Mouse (Mus musculus) forebrain, embryonic 14.5 days (tissue): ENCODE results near the gene Nudt22. TPM values are rescaled to one million over a fixed set of nuclear protein-coding genes. Genes with fewer than 3 reads are reported as not detected.
A peak's percentile ranks its signal among the peaks of the same experiment; 100 is the strongest.

Experiments
- ATAC-seq: fragments of 200-750 bp; cut with Nextera tagmentation; 2 replicates; pipeline ENCODE4 v1.8.0; 2017; ENCODE audit warnings: mild to moderate bottlenecking, moderate library complexity
- DNase-seq: peaks from one replicate; pipeline ENCODE4 v3.0.0-alpha.2; 2015; ENCODE audit warnings: low spot score
- H3K27ac ChIP-seq: fragments of 300-500 bp; sonication (generic); 2 replicates; pipeline ENCODE4 v1.5.1; 2014; ENCODE audit warnings: low read depth, mild to moderate bottlenecking, control low read depth, low read length, moderate library complexity
- H3K27me3 ChIP-seq: fragments of 300-500 bp; sonication (generic); replicated peaks from 2 replicates; pipeline ENCODE4 v1.6.1; 2014; ENCODE audit warnings: low read length, control low read depth, mixed read lengths; ENCODE audit not compliant: control insufficient read depth, insufficient read depth
- H3K36me3 ChIP-seq: fragments of 300-500 bp; sonication (generic); 2 replicates; pipeline ENCODE4 v1.6.1; 2014; ENCODE audit warnings: low read length, control low read depth; ENCODE audit not compliant: control insufficient read depth, insufficient read depth
- H3K4me1 ChIP-seq: fragments of 300-500 bp; sonication (generic); 2 replicates; pipeline ENCODE4 v1.6.1; 2014; ENCODE audit warnings: antibody characterized with exemption, low read length, control low read depth; ENCODE audit not compliant: control insufficient read depth, insufficient read depth
- H3K4me2 ChIP-seq: fragments of 300-500 bp; sonication (generic); 2 replicates; pipeline ENCODE4 v1.6.1; 2014; ENCODE audit warnings: mild to moderate bottlenecking, control low read depth, low read length
- H3K4me3 ChIP-seq: fragments of 300-500 bp; sonication (generic); 2 replicates; pipeline ENCODE4 v1.5.1; 2014; ENCODE audit warnings: low read depth, low read length, control low read depth
- H3K9ac ChIP-seq: fragments of 300-500 bp; sonication (generic); 2 replicates; pipeline ENCODE4 v1.6.1; 2014; ENCODE audit warnings: mild to moderate bottlenecking, low read length, control low read depth, moderate library complexity
- H3K9me3 ChIP-seq: fragments of 300-500 bp; sonication (generic); replicated peaks from 2 replicates; pipeline ENCODE4 v1.6.1; 2016; ENCODE audit warnings: low read length, control low read depth, mixed read lengths; ENCODE audit not compliant: control insufficient read depth
- WGBS: fragments of 180-500 bp; shearing (Covaris S2); extraction: QIAGEN DNeasy Blood & Tissue Kit; methylation state at CpG from one replicate; pipeline ENCODE4 v1.1.7; 2014; 5-methylcytosine and 5-hydroxymethylcytosine counted together
- polyA plus RNA-seq: library from polyadenylated mRNA; unstranded; fragments of >200 nt; fragmentation: Nextera tagmentation; extraction: Ambion mirVana; gene quantifications from 2 replicates; pipeline ENCODE4 v1.2.1, GENCODE M21; 2014

Gene Nudt22
- polyA plus RNA-seq, 1 experiment from 2014 or later = 21.2 TPM

GRCm38 (mm10) chr19:6950613-6951153 is 45.2 kb downstream of the Nudt22 start:
- Histone ChIP-seq H3K9ac (peak overlapping the region; percentile 80), H3K27me3 (no peaks in the 10 kb centered on the region), H3K4me3 (peak overlapping the region; percentile 58), H3K4me2 (peak overlapping the region; percentile 94), H3K4me1 (peaks cover 12% of the 10 kb centered on the region), H3K27ac (peak overlapping the region; percentile 94), H3K9me3 (no peaks in the 10 kb centered on the region), H3K36me3 (peaks cover 15% of the 10 kb centered on the region; the same call in 1 of the 2 replicates)
- DNase-seq (peak; percentile 85), ATAC-seq (peak; percentile 73)
- under 1% methylated on average over 28 of the region's 28 CpGs for WGBS

DNA sequence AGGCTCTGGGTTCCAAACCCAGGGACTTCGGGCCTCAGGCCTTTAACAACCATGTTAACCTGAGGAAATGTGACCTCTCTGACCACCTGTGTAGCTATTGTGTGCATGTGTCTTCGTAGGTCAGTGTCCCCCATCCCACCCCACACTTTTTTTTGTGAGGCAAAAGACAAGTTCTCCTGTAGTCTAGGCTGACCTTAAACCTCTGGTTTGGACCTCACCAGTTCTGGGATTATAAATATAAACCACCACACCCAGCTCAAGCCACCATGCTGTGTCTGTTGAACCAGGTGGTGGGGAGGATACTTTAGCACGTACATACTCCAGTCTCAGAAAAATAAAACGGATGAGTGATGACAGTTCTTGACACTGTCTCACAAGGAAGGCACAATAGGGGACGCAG is 46.0 kb downstream of the Nudt22 start:
- no peaks in the 10 kb centered on the region for H3K9me3 ChIP-seq
- WGBS = 57% methylated on average over 5 of the region's 5 CpGs

DNA sequence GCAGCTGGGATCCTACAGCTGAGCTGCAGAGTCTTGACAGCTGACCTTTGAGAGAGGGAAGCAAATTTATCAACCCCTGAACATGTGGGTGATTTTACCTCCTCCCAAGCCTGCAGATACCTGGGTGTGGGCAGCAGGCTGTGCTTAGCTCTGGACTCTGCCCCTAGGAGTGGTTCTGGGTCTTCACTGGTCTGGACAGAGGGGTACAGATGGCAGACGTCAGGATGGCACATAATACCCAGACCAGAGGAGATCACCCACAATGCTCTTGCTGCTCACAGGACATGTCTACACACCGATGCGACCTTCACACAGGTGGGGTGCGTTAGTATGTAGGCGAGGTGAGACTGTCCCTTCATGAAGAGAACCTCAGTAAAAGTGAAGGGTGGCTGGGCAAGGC is 46.4 kb downstream of the Nudt22 start:
- Histone ChIP-seq H3K4me3 (no peak overlapping the region), H3K27ac (no peak overlapping the region), H3K9ac (no peak overlapping the region), H3K4me1 (peaks cover 12% of the 10 kb centered on the region), H3K9me3 (no peaks in the 10 kb centered on the region), H3K27me3 (no peaks in the 10 kb centered on the region), H3K36me3 (peaks cover 9% of the 10 kb centered on the region; the same call in 1 of the 2 replicates), H3K4me2 (0 out of 2 replicates have a peak overlapping the region, but pooled peaks have one; percentile 94)
- ATAC-seq (no peak), DNase-seq (no peak)
- WGBS = 90% methylated on average over 5 of the region's 5 CpGs

More for the DNA sequence above, 46.0 kb downstream of the Nudt22 start:
- no peak for DNase-seq
- no peaks in the 10 kb centered on the region for H3K27me3 ChIP-seq
- peak overlapping the region; percentile 58 for H3K4me3 ChIP-seq
- 0 out of 2 replicates have a peak overlapping the region, but pooled peaks have one; percentile 94 for H3K27ac ChIP-seq
- H3K9ac ChIP-seq = peak overlapping the region; percentile 80
- peaks cover 10% of the 10 kb centered on the region; the same call in 1 of the 2 replicates for H3K36me3 ChIP-seq
- H3K4me2 ChIP-seq = peak overlapping the region; percentile 94
- no peak for ATAC-seq
- H3K4me1 ChIP-seq = peaks cover 12% of the 10 kb centered on the region

DNA sequence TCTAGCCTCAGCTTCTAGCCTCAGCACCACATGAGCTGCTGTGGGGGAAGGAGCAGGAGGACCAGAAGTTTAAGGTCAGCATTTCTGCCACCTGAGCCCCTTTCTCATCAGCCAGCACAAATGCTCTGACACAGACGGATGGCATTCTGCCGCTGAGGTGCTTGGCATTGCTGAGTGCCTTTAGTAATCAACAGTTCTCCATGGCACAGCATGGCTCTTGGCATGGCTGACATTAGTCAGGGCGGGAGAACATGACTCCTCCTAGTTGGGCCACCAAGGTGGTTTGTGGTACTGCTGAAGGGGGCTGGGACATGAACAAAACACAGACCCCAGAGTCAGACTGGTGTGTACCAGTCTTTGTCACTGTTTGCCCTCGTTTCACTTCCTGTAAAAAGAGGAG is 47.7 kb downstream of the Nudt22 start:
- 75% methylated on average over 4 of the region's 4 CpGs for WGBS
- Histone ChIP-seq H3K4me3 (no peak overlapping the region), H3K9ac (no peak overlapping the region), H3K4me2 (no peak overlapping the region), H3K27me3 (no peaks in the 10 kb centered on the region), H3K4me1 (peaks cover 12% of the 10 kb centered on the region), H3K9me3 (no peaks in the 10 kb centered on the region), H3K27ac (no peak overlapping the region), H3K36me3 (peaks cover 9% of the 10 kb centered on the region; the same call in 1 of the 2 replicates)
- DNase-seq = no peak
- no peak for ATAC-seq

- no peak overlapping the region for H3K9ac ChIP-seq
- no peak for DNase-seq
- H3K27me3 ChIP-seq = no peaks in the 10 kb centered on the region
- peaks cover 13% of the 10 kb centered on the region for H3K4me1 ChIP-seq
- WGBS = 47% methylated on average over 4 of the region's 4 CpGs
- no peak overlapping the region for H3K27ac ChIP-seq
- H3K4me2 ChIP-seq = no peak overlapping the region
- H3K36me3 ChIP-seq = peaks cover 9% of the 10 kb centered on the region; the same call in 1 of the 2 replicates
- no peak for ATAC-seq
- H3K9me3 ChIP-seq = no peaks in the 10 kb centered on the region
- H3K4me3 ChIP-seq = no peak overlapping the region
These were observed 48.2 kb downstream of the Nudt22 start for GRCm38 (mm10) chr19:6947742-6948141.

- no peak overlapping the region for H3K27ac ChIP-seq
- DNase-seq (no peak), ATAC-seq (no peak)
- H3K4me2 ChIP-seq = no peak overlapping the region
- H3K27me3 ChIP-seq = no peaks in the 10 kb centered on the region
- H3K4me1 ChIP-seq = peaks cover 23% of the 10 kb centered on the region
- H3K9ac ChIP-seq = no peak overlapping the region
- no peaks in the 10 kb centered on the region for H3K9me3 ChIP-seq
- no peak overlapping the region for H3K4me3 ChIP-seq
- peaks cover 9% of the 10 kb centered on the region; the same call in 1 of the 2 replicates for H3K36me3 ChIP-seq
- 95% methylated on average over 6 of the region's 6 CpGs for WGBS
These were observed 52.2 kb downstream of the Nudt22 start for GRCm38 (mm10) chr19:6943709-6944108.

Other genes with a start within 250 kb of the Nudt22 start
- 3.0 and 7.0 TPM in 2 replicates for gene Rps6ka4, start 155.5 kb downstream of the Nudt22 start, polyA plus RNA-seq
- 0.07 and 0.37 TPM in 2 replicates for gene Ccdc88b, start 137.9 kb downstream of the Nudt22 start, polyA plus RNA-seq
- gene Trmt112, start 86.4 kb downstream of the Nudt22 start, polyA plus RNA-seq = 125 and 150 TPM in 2 replicates
- 229 and 233 TPM in 2 replicates for gene Prdx5, start 86.0 kb downstream of the Nudt22 start, polyA plus RNA-seq
- 6.3 and 7.0 TPM in 2 replicates for gene Esrra, start 74.3 kb downstream of the Nudt22 start, polyA plus RNA-seq
- 0.45 and 1.1 TPM in 2 replicates for gene Catsperz, start 70.7 kb downstream of the Nudt22 start, polyA plus RNA-seq
- 0.77 and 0.98 TPM in 2 replicates for gene Kcnk4, start 61.6 kb downstream of the Nudt22 start, polyA plus RNA-seq
- 77.0 and 81.1 TPM in 2 replicates for gene Bad, start 54.3 kb downstream of the Nudt22 start, polyA plus RNA-seq
- 38.1 and 45.0 TPM in 2 replicates for gene Gpr137, start 53.6 kb downstream of the Nudt22 start, polyA plus RNA-seq
- gene Ppp1r14b, start 21.1 kb downstream of the Nudt22 start, polyA plus RNA-seq = 180 and 194 TPM in 2 replicates
- 6.7 and 7.7 TPM in 2 replicates for gene Plcb3, start 19.6 kb downstream of the Nudt22 start, polyA plus RNA-seq
- 80.1 and 80.4 TPM in 2 replicates for gene Fkbp2, start 15.6 kb downstream of the Nudt22 start, polyA plus RNA-seq
- 24.5 and 28.4 TPM in 2 replicates for gene Vegfb, start 8.5 kb downstream of the Nudt22 start, polyA plus RNA-seq
- 22.5 and 25.2 TPM in 2 replicates for gene Dnajc4, start 3.5 kb downstream of the Nudt22 start, polyA plus RNA-seq
- 14.4 and 15.2 TPM in 2 replicates for gene Trpt1, start within 50 bp of the Nudt22 start, polyA plus RNA-seq
- gene Fermt3, start 23.4 kb upstream of the Nudt22 start, polyA plus RNA-seq = 3.5 TPM in 2 replicates
- gene Stip1, start 43.9 kb upstream of the Nudt22 start, polyA plus RNA-seq = 278 and 287 TPM in 2 replicates
- gene Macrod1, start 60.7 kb upstream of the Nudt22 start, polyA plus RNA-seq = 4.0 and 4.8 TPM in 2 replicates
- 9.5 and 12.2 TPM in 2 replicates for gene Flrt1, start 109.6 kb upstream of the Nudt22 start, polyA plus RNA-seq
- gene Otub1, start 210.2 kb upstream of the Nudt22 start, polyA plus RNA-seq = 262 TPM in 2 replicates
- 772 and 935 TPM in 2 replicates for gene Cox8a, start 221.5 kb upstream of the Nudt22 start, polyA plus RNA-seq
- 62.7 and 69.6 TPM in 2 replicates for gene Naa40, start 245.1 kb upstream of the Nudt22 start, polyA plus RNA-seq